In the genomic region with DNA sequence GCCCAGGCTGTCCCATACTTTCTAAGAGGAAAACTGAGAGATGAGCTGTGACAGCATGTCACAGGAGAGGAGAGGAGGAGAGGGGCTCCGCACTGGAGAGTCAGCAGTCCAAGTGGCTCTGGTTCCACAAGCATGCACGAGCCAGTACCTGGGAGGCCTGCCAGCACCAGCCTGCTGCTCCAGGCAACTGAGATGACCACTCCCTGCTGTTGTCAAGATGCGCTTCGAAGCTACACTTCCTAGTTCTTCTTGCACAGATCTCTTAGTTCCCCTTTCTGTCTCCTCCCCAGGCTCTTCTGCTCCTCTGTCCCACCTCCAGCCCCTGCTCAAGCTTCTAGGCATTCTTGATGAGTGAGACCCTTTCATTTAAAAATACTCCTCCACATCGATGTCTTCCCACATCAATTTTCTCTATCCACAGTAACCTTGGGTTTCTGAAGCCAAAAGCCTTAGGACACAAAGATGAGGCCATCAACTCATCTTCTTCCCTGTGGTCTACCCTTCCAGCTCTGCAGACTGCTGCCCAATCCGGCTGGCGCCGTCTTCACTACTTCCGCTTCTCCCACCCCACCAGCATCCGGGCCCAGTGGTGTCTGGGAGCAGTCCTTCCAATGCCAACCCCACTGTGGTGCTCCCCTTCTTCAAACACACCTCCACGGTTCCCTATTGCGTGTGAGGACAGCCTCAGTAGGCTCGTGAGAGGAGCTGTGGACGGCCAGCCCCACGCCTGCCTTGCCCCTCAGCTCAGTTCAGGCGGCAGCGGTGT, we compare ENCODE assay signal across 9 mouse cellular contexts. TPM values are rescaled to one million over a fixed set of nuclear protein-coding genes. Genes with fewer than 3 reads are reported as not detected.
DNase-seq lines count a peak whose midpoint lies in the region; ATAC-seq lines count a peak whose summit lies in the region.
"Had no signal": no experiment of that assay in that cellular context is flagged by ENCODE, and none has a peak within 500 bp of the region (broad histone marks: within the 10 kb centered on the region; RNA-seq: fewer than 3 reads in every experiment).

No protein-coding gene starts in this region.

- H3K9ac ChIP-seq in lung, embryonic 15.5 days, result no peak overlapping the region
- H3K9ac ChIP-seq: heart, embryonic 13.5 days; neural tube, embryonic 13.5 days had no signal

- 0 out of 2 replicates have a peak overlapping the region, but pooled peaks have one; percentile 10 for H3K27ac ChIP-seq in lung, embryonic 15.5 days
- H3K27ac ChIP-seq: heart, embryonic 13.5 days; neural tube, embryonic 13.5 days had no signal

- ATAC-seq in common myeloid progenitor, adult 5-6 weeks (replicated peaks; ENCODE audit: low read depth, poor library complexity, severe bottlenecking), result peak; percentile 87
- no peak for ATAC-seq in lung, embryonic 15.5 days (ENCODE audit: borderline replicate concordance, extremely low read depth, low FRiP score, low TSS enrichment)

- WGBS in lung, embryonic 15.5 days, result 94% methylated on average over 17 of the region's 17 CpGs

- DNase-seq in spleen, postnatal 36 days (ENCODE audit: low spot score in 2 of 2), result peak; percentile 64 to 68
- DNase-seq in spleen, postnatal 4 days (ENCODE audit: low spot score in 2 of 2), result no peak
- no peak for DNase-seq in urinary bladder, postnatal 14 days (ENCODE audit: low spot score)
- no peak for DNase-seq in c-Kit-positive CD71-positive TER-119-positive erythroid progenitor cells, embryonic 14.5 days (ENCODE audit: low spot score)
- DNase-seq in ovary, adult 18-20 months (ENCODE audit: low spot score), result no peak

- H3K27me3 ChIP-seq in lung, embryonic 15.5 days, result no peaks in the 10 kb centered on the region
- H3K27me3 ChIP-seq: heart, embryonic 13.5 days; neural tube, embryonic 13.5 days had no signal

- H3K9me3 ChIP-seq in lung, embryonic 15.5 days, result no peaks in the 10 kb centered on the region
- H3K9me3 ChIP-seq: heart, embryonic 13.5 days; neural tube, embryonic 13.5 days had no signal

- H3K4me2 ChIP-seq in lung, embryonic 15.5 days, result no peak overlapping the region
- H3K4me2 ChIP-seq: heart, embryonic 13.5 days; neural tube, embryonic 13.5 days had no signal

- H3K36me3 ChIP-seq in lung, embryonic 15.5 days, result peaks cover 95% of the 10 kb centered on the region

- H3K4me1 ChIP-seq in lung, embryonic 15.5 days, result no peaks in the 10 kb centered on the region

- no peak overlapping the region for H3K4me3 ChIP-seq in lung, embryonic 15.5 days
- H3K4me3 ChIP-seq: heart, embryonic 13.5 days; neural tube, embryonic 13.5 days had no signal

RNA-seq across cellular contexts. Expression of gene St3gal3, which starts 17.5 kb away (rescaled TPM):
- total RNA-seq in common myeloid progenitor, adult 5-6 weeks (2017), result 9.2 and 11.0 TPM in 2 replicates
- 8.1 and 9.1 TPM in 2 replicates for polyA plus RNA-seq in lung, embryonic 15.5 days (2015; fragmentation: Nextera tagmentation; extraction: Ambion mirVana)

RNA-seq across cellular contexts. Expression of gene Kdm4a, which starts 27.6 kb away (rescaled TPM):
- total RNA-seq in common myeloid progenitor, adult 5-6 weeks (2017), result 32.6 and 34.3 TPM in 2 replicates
- 39.3 and 40.0 TPM in 2 replicates for polyA plus RNA-seq in lung, embryonic 15.5 days (2015; fragmentation: Nextera tagmentation; extraction: Ambion mirVana)

Comparison
In these comparisons a context has a peak if more than half of its experiments do, and no peak if none do; other contexts are left out.
1. DNase-seq: peak in spleen, postnatal 36 days (2 of 2); none in spleen, postnatal 4 days (0 of 2), urinary bladder, postnatal 14 days (single experiment), c-Kit-positive CD71-positive TER-119-positive erythroid progenitor cells, embryonic 14.5 days (single experiment) and ovary, adult 18-20 months (single experiment).